Mouse (Mus musculus) layer of hippocampus, postnatal 25 days (tissue): ENCODE results near the gene Abca16. TPM values are rescaled to one million over a fixed set of nuclear protein-coding genes. Genes with fewer than 3 reads are reported as not detected.

Experiments used
- DNase-seq, 2 experiments: peaks; one replicate each; pipeline ENCODE4 v3.0.0; 2022; ENCODE audit warnings: mixed read lengths in 2 of 2, low spot score in 1 of 2; ENCODE audit errors: extremely low spot score in 1 of 2
- total RNA-seq, 2 experiments: library from RNA; stranded (reverse); gene quantifications; 2 replicates each; pipeline ENCODE4 v1.2.3; 2021

Abca16 gene
- not detected for total RNA-seq

DNA sequence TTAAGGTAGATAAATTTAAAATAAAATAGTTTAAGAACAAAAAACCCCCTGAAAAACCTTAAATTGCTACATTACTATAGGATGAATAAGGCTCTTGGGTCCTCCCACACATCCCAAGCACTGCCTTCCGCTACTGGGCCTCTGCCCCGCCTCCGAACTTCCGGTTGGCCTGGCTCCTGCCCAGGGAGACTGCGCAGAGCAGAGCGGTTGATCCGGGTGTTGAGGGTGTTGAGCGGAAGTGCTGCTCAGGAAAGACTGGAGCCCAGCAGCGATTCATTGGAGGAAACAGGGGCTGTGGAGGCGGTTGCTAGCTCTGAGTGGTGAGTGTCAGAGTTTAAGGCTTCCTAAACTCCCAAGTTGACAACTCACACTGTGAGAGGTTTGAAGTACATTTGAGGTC is at the start of gene Abca16:
Gene Abca16 (plus strand): TSS at position 201 of the 400 bp plus-strand sequence.
- no peak for DNase-seq

DNA sequence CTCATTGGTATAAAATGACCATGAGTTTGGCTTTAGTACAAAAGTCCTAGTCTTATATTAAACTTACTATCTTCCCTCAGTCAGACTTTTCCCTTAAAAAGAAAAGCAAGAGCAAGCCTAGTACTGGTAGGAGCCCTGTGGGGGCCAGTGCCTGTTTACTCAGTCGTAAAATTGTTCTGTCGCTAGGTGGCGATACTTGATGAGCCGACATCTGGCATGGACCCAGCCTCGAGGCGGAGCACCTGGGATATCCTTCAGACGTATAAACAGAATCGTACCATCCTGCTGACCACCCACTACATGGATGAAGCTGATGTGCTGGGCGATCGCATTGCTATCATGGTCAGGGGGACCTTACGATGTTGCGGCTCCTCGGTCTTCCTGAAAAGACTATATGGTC is 48.3 kb upstream of the Abca16 start:
- DNase-seq = no peak

DNA sequence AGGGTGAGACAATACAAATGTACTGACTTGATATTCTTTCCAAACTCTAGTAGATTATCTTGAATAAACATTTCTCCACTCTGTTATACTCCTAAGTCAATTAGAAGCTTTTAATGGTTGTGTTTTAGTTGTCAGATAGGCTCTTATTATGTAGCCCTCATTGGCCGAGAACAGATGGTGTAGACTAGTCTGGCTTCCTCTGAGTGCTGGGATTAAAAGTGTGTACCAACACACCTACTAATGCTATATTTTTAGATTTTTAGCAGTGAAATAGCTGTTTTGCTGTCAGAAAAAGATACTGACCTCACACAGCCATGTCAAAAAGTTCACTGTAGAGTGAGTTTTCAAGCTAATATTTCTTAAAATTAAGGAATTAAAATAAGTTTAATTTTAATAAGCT is 2.9 kb downstream of the Abca16 start:
- no peak for DNase-seq

DNA sequence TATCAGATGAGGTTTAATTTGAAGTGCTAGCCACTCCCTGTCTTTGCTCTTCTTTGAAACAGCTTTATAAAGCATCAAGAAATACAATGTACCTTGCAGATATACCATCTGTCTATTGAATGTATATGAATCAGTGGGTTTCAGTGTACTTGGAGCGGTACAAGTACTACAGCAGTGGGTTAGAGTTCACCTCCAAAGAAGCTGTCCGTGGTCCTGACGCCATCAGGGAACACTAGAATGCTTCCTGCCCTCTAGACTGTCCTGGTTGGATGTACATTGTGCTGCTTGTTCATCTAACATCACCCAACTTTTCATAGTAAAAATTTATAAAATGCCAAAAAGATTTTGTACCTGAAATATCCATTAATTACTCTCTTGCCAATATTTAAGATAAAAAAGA is 17.2 kb downstream of the Abca16 start:
- DNase-seq = no peak

DNA sequence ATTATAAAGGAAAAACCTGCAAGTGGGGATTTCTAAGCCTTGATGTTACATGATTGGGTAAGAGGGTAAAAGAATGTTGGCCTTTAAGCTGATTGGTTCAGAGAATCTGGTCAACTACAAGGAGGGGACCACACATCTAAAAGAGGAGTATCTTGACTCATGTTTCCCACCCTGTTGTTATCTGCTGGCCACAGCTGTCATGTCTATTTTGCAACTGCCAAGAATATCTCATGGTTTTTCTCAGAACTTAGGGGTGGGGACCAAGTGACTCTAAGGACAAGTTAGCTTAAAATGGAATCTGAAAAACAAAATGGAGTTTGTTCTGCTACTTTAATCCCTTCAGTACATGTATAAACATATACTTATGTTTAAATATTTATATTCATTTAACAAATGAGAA is 22.0 kb downstream of the Abca16 start:
- no peak for DNase-seq

DNA sequence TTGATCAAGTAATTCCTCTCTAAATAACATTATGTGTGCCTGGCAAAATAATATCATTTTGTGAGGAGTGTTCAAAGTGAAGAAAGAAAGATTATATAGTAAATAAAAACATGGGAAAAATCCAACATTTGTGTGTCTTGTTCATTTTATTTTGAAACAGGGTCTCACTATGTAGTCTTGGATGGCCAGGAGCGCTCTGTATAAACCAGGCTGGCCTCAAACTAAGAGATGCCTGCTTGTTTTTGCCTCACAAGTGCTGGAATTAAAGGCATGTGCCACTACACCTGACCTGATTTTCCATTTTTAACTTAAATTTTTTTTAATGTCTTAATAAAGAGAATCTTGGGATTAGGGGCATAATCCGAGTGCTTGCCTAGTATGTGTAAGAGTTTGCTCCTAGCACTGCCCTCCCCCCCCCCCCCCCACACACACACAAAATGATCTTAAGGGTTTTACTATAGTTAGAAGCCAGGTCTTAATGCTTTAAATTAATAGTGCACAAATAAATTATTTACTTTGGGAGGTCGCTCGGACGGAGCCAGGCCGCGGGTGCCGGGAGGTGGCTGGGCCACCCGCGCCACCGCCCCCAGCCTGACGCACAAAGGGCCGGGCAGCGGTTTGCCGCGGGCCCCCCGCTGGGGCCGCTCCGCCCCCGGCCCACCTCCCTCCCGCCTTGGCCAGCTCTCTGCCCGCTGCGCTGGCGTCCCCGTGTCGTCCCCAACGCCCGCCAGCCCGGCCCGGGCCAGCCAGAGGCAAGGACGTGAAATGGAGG is 94.6 kb downstream of the Abca16 start:
- no peak for DNase-seq

DNA sequence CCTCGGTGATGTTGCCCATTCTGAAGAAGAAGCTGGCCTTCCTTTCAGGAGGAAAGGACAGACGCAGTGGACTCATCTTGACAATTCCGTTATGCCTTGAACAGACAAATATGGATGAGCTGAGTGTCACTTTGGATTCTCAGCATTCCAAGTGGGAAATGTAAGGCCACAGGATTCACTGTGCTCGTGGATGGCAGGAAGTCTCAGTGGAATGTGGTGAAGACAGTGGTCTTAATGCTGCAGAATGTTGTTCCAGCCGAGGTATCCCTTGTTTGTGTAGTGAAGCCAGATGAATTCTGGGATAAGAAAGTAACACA is 95.2 kb downstream of the Abca16 start:
- no peak for DNase-seq

DNA sequence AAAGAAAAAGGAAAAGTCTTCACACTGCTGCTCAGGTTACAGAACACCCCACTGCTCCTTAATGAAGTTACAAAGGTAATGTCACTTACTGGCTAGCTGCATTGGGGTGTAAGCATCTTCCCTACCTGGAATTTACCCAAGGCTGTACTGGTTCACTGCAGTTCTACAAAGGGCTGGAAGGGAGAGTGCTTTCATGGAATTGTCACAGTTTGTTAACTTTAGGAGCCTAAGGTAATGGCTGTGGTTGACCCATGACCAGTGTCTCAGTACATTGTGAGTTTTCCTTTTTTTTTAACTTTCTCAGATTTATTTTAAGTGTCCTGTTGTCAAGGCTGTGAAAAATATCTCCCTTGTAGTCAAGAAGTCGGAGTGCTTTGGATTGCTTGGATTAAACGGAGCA is 125.4 kb downstream of the Abca16 start:
- no peak for DNase-seq

DNA sequence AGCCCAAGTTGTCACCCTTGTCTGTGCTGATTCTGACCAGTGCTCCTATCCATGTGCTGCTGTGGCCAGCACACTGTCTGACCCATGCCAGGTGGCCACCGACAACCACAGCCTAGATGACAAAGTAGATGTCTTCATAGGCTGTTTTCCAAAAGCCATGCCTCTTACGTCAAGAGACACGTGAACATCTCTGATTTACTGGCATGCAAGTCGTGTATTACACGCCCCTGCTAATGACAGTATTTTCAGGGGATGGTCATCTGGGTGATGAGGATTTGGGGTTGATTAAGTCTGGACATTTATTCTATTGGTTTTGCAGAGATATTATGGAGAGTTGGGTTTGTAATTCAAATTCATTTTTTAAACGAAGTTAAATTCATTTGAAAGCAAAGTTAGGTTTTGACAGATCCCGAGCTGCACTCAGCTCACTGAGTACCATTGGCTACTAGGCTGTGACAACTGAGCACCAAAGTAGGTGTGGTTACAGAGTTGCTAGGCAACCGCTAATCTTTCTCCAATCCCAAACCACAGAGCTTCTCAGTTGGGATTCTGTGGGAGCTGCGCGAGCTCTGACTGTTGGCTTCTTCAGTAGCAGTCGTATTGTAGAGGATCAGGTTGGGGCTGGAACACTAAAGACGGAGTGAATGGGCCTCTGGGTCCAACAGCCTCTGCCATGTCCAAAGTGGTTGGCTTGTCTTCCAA is 143.2 kb downstream of the Abca16 start:
- peak in 1 of 2 experiments; percentile 5 for DNase-seq

DNA sequence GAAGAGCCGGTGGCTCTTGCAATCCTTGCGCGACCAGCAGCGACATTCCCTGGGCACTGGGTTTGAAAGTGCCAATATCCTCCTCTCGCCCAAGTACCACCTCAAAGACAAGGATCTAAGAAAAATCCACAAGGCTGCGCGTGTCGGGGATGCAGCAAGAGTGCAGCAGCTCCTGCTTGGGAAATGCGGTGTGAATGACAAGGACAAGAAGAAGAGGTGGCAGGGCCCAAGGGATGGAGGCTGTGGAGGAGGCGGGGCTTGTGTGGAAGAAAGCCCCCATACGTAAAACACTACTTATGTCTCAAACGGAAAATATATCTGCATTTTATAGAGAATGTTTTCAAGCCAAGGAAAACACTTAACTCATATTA is 143.7 kb downstream of the Abca16 start:
- no peak for DNase-seq

DNA sequence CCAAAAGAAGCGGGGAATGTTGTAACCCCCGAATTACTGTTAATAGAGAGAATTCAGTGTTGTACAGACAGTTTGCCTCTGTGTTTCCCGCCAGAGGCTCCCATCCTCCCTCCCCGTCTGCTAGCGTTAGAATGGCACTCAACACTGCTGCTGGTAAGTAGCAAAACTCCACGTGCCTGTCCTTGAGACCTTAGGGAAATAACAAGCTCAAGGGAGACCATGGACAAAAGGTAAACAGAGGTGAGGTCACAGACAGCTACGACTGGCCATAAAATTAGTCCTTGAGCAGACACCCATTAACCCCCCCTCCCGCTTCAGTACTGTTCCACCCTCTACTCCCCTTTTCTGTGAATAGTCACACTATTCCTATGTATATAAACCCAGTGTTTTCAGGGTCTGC is 157.9 kb downstream of the Abca16 start:
- DNase-seq = no peak

DNA sequence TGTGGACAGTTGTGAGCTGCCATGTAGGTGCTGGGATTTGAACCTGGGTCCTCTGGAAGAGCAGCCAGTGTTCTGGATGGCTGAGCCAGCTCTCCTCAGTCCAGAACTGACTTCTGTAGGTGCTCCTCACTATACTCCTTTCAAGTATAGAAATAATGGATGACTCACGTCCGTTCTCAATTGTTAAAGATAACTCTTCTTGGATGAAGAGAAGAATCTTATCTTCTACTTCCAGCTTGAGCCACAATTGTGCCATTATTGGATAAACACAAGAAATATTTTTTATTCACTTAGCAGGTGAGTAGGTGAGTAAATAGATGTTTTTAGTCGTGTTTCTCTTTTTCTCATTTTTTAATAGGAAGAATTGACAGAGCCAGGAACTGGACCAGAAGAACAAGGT is 167.1 kb downstream of the Abca16 start:
- DNase-seq = no peak

Other genes with a start within 250 kb of the Abca16 start
- under 1 TPM; 0.49 to 0.52 TPM for gene Anks4b, start 235.8 kb upstream of the Abca16 start, total RNA-seq
- gene Crym, start 207.5 kb upstream of the Abca16 start, total RNA-seq = 100 to 1,000 TPM; 283 to 337 TPM
- under 1 TPM in 1 of 2 experiments, not detected in 1; 0.14 TPM for gene Abca14, start 205.7 kb upstream of the Abca16 start, total RNA-seq
- not detected for gene Abca15, start 81.0 kb upstream of the Abca16 start, total RNA-seq
- gene Uqcrc2, start 225.5 kb downstream of the Abca16 start, total RNA-seq = 100 to 1,000 TPM; 222 to 250 TPM